Comparison of ENCODE assay signal across 16 mouse cellular contexts in genomic region chr13:93418292-93418691, GRCm38 (mm10).
"Had no signal": no experiment of that assay in that cellular context is flagged by ENCODE, and none has a peak within 500 bp of the region (broad histone marks: within the 10 kb centered on the region; RNA-seq: fewer than 3 reads in every experiment).

No protein-coding gene starts in this region.

- H3K27me3 ChIP-seq: liver, embryonic 13.5 days; megakaryocyte, embryonic 14.5 days; neural tube, embryonic 12.5 days; neural tube, embryonic 15.5 days had no signal

- DNase-seq: kidney, adult 2 months; kidney, postnatal 25 days; layer of hippocampus, adult 9-11 months; liver, embryonic 13.5 days; lung, adult 2 months; lung, postnatal 36 days; midbrain, embryonic 14.5 days; right cerebral cortex, adult 18-20 months; right cerebral cortex, postnatal 14 days; thymus, adult 18-20 months; thymus, postnatal 25 days had no signal

- H3K4me3 ChIP-seq: layer of hippocampus, adult 2 months; liver, embryonic 13.5 days; megakaryocyte, embryonic 14.5 days; neural tube, embryonic 12.5 days; neural tube, embryonic 15.5 days had no signal

- H3K4me1 ChIP-seq: neural tube, embryonic 12.5 days had no signal

- H3K36me3 ChIP-seq: liver, embryonic 13.5 days; neural tube, embryonic 12.5 days; neural tube, embryonic 15.5 days had no signal

- H3K27ac ChIP-seq: kidney, postnatal 0 days; layer of hippocampus, adult 2 months; liver, embryonic 13.5 days; neural tube, embryonic 12.5 days; neural tube, embryonic 15.5 days had no signal
